Mouse (Mus musculus): Measurements from ENCODE around the gene Ndrg3. TPM values are rescaled to one million over a fixed set of nuclear protein-coding genes. Genes with fewer than 3 reads are reported as not detected.

The Ndrg3 gene
- polyA plus RNA-seq (2012; rRNA removed), result 37.0 and 42.9 TPM in 2 replicates

DNA sequence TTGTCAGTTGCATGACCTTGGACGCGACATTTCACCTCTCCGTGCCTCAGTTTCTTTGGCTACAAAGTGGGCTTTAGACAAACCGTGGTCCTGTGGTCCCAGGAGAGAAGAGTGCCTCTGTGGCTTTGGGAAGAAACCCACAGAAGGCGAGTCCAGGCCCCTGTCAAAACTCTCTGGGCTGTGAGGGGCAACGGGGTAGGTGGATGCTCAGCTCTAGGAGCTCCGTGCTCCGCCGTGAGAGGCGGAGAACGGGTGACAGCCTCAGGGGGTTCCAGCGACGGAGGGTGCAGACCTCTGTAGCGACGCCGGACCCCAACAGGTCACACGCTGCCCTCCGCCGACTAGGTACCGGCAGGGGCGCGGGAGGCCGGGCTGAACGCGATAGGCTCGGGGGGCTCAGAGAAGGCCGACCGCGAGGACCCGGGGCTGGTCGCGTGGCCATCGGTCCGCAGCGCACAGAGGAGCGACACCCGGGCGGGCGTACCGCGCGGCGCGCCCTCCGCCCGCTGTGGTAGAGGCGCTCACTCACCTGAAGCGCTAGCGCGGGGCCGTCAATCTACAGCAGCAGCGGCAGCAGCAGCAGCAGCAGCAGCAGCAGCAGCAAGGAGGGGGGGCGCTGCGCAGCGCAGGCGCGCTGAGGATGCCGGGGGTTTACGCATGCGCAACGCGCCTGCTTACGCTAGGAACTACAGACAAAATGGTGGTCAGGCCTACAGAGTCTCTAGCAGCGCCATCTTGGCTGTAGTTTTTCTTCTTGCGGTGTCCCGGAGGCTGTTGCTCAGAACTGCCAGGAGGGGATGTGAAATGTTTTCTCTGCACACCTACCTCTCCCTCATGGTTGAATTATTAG is at the start of gene Ndrg3:
TSS of gene Ndrg3 (minus strand) at position 587 of the 850 bp plus-strand sequence.
- DNase-seq (ENCODE audit: low spot score), result peak; percentile 87

DNA sequence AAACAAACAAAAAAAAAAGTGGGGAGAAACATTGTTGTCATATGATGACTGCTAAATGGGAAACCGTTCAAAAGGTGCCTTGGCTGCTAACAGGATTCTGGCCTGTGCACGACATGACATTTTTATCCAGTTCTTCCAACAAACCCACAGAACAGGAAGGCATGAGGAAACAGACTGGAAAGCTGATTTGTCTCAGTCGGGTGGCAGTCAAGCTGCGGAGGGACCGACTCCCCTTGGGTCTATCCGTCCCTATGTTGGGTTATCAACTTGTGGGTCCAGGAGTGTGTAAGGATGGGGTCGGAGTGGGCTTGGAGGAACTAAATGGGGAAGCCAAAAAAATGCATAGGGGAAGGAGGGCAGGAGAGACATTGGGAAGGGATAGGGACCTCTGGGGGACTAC is 49.6 kb upstream of the Ndrg3 start:
- DNase-seq (ENCODE audit: low spot score), result no peak

DNA sequence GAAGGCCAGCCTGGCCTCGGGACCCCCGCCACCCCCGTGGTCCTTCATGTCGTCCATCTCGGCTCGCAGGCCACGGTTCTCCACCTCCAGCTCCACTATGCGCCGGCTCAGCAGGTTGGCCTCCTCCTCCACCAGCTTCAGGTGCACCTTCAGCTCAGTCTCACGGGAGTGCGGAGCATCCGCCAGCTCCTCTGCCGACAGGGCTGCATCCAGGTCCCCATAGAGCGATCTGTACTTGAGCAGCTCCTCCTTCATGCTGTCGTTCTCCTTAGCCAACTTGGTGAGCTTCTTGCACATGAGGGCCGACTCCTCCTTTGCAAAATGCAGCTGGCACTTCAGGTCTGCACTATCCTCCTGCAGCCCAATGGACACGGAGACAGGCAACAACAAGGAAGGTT is 48.8 kb upstream of the Ndrg3 start:
- DNase-seq (ENCODE audit: low spot score), result no peak

DNA sequence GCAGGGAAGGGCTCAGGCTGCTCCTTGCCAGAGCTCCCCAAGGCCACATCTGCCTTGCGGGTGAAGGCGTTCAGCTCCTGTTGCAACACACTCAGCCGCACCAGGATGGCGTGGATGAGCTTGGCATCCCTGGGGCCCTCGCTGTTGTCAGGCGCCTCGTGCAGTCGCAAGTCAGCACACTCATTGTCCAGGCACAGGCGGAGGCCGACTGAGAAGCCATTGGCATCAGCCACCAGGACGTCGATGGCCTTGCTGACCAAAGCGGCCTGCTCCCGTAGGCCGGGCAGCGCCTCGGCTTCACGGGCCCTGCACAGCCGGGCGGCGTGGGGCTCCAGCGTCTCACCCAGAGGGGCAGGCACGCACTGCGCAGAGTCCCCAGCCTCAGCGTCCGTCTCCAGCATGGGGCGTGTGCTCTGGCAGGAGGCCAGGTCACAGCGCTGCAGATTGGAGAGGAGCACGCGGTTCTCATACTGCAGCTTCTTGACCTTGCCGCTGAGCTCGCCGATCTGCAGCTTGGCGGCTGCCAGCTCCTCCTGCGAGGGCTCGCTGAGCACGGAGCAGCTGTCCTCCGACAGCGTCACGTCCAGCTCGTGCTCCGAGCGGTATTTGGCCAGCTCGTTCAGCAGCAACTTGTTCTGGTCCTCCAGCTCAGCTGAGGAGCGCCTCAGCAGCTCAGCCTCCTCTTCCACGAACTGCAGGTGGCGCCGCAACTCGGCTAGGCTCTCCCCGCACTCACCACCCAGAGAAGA is 48.2 kb upstream of the Ndrg3 start:
- no peak for DNase-seq (ENCODE audit: low spot score)

DNA sequence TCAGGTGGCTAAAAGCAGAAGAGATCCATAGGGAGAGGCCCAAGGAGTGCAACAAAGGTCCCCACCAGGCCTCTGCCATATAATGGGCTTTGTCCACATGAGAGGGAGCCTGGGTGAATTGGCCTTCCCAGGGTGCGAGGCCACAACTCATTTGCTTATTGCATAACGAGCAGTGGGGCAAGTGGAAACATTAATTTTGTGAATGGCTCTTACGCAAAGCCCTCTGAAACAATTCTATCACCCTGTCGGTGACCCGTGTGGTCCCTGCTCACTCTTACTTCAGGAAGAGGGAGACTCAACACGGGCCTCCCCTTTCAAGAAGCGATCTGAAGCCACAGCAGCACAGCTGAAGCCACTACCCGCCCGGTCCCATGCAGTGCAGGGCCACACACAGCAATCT is 45.4 kb upstream of the Ndrg3 start:
- no peak for DNase-seq (ENCODE audit: low spot score)

DNA sequence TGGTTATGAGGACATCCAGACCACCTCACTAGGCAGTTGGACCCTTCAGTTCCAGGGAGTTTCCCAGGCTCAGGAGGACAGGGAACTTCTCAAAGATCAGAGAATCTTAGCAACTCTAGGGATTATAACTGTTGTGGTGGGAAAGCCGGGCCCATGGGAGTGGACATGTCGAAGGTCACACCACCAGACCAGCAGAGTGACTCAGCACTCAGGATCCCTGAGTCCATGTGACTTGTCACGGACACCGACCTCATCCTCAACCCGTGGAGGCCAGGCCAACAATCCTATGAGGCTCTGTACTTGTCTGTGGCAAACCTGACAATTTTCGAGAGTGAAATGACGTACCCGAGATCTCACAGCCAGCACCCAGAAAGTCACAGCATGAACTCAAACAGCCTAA is 44.5 kb upstream of the Ndrg3 start:
- DNase-seq (ENCODE audit: low spot score), result no peak

DNA sequence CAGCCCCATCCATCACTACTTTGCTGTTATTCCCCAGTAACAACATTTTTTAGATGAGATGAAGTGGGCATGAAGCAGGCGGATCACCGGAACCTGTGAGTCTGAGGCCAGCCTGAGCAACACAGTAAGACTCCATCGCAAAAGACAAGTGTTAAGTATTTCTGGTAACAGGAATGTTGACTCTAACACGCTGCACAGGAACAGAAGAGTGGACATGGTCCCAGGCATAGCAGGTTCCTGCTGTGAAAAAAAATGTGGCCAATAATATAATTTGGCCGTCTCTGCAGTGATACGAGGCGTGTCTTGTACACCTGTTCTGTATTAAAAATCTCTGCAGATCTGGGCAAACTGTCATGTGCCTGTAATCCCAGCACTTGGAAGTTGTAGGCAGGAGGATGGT is 43.5 kb upstream of the Ndrg3 start:
- no peak for DNase-seq (ENCODE audit: low spot score)

DNA sequence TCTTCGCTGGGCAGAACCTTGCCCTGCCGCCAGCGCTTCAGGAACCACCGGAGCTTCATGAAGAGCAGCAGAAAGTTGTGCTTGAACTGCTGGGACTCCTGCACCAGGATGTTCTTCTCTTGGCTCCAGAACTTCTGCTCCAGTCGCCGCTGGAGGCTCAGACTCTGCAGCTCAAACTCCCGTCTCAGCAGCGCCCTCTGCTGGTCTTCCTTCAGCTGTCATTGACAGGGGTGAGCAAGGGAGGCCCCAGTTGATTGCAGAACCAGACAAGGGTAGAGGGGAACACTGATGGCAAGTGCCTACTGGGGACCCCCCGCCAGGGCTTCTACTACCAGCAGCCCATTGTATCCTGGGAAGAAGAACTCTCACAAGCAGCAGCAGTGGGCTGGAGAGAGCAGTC is 38.9 kb upstream of the Ndrg3 start:
- DNase-seq (ENCODE audit: low spot score), result peak; percentile 68

DNA sequence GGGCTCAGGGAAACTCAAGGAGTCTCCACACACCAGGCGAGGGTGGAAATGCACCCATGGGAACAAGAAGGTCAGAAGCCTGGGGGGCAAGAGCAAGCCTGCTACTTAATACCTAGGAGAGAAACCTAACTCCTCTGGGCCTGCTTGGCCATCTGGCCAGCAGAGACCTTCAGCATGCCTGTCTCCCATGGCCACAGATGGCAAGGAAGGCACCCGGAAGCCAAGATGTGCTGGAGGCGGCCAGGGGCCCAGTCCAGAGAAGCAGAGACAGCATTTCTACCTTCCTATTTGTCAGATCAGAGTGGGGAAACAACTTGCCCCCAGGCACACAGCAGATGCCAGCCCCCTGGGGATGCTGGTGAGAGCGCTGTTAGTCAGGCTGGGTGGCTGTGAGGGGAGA is 36.4 kb upstream of the Ndrg3 start:
- DNase-seq (ENCODE audit: low spot score), result no peak

DNA sequence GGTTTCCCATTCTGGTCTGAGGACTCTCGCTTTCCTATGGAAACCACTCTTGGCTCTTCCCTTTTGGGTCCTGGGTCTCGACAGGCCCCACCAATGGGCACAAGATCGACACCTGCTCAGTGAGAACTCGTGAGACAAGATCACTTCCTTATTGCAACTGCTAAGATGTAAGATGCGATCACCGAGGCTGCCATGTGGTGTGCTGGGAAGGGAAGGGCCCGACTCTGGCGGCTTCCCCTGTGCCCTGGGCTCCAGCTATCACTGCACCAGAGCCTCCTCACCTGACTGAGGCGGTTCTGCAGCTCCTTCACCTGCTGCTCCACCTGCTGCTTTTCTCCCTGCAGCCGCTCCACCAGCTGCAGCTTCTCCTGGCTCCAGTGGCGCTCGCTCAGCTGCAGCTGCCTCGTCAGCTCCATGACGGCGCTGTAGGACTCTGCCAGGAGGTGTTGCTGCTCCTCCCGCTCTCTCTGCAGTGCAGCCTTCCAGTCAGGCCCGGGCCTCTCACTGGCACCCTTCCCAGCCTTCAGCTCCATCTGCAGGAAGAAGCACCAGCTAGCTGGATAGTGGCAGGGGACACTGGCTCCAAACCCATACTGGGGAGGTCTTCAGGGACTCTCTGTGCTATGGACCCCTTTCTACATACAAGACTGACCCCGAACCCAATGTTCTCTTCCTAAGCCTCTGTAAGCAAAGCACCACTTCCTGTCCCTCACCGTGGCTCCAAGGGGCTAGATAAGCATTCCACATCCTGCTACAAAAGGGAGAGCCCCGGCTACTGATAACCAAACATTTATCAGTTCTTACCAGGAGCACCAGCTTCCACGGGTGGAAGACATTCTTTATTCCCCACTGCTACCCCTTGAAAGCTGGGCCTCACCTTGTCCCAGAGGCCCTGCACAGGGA is 35.5 kb upstream of the Ndrg3 start:
- DNase-seq (ENCODE audit: low spot score), result no peak

DNA sequence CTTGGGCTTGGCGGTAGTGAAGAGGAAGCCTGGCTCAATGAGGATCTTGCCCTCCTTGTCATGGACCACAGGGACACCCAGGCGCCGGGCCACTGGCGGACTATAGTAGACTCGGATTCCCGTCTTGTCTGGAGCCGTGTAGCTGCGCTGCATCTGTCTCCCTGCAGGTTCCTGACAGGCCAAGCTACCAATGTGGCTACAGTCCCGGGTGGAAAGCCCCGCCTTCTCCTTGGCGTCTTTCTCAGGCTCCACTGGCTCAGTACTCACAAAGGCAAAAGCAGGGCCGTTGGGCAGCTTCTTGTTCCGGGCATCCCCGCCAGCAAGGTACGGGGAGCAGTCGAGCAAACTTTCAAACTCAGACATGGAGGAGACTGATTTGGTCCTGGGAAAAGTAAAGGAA is 29.3 kb upstream of the Ndrg3 start:
- no peak for DNase-seq (ENCODE audit: low spot score)

DNA sequence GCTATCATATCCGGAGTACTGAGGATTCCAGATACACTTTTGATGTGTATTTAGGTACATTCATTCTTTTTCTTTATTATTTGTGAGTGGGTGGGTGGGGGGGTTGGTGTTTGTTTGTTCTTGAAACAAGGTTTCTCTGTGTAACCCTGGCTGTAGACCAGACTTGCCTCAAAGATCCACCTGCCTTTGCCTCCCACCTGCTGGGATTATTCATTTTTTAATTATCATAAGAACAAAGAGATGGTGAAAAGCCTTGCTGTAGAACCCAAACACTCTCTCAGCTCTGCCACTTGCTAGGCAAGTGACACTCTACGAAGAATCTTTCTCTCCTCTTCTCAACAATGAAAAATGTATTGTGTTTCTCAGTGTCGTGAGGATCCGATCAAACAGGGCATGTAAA is 27.4 kb upstream of the Ndrg3 start:
- DNase-seq (ENCODE audit: low spot score), result no peak

DNA sequence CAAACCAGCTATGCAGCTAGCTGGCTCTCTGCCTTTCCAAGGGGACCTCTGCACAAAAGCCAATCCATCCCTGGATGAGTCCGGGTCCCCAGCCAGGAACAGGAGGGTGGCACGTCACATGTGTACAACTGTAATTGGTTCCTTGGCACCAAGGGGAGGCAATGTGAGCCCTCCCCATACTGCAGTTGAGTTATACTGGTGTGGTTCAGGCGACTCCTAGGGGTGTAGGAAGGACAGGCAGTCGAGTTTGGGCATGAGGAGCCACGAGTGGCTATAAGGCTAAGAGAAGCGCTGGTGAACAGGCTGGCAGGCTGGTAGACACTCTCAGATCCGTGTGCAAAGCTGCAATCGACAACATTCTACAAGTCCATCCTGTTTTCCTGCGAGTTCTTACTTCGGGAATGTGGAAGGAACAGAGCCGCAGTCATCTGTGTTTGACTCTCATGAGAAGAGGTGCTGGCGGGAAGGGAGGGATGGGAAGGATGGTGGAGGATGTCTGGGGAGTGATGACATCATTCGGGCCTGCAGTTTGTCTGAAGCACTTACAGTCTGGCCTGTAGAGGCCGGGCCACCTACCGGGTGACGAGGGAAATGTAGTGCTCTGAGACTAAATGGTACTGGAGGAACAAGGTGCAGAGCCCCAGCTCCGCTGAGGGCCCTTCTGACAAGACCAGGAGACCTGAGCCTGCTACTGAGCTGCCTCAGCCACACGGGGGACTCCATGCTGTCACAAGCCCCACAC is 24.8 kb upstream of the Ndrg3 start:
- no peak for DNase-seq (ENCODE audit: low spot score)

DNA sequence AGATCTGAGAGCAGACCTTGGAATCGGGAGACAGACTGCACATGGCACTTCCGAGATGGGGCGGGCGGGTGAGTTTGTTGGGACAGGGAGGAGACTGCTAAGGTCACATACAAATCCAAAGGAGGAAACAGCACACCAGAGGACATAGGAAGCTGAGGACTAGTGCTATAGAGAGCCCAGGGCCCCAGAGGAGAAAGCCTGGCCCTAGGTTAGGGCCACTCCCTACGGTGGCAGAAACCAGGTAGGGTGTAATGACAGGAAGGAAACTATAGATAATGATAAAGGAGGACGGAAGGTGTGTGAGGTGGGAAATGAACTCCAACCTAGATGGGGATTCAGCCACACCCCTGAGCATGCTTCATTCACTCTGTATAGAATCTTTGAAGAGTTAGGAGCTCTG is 20.5 kb upstream of the Ndrg3 start:
- DNase-seq (ENCODE audit: low spot score), result no peak

DNA sequence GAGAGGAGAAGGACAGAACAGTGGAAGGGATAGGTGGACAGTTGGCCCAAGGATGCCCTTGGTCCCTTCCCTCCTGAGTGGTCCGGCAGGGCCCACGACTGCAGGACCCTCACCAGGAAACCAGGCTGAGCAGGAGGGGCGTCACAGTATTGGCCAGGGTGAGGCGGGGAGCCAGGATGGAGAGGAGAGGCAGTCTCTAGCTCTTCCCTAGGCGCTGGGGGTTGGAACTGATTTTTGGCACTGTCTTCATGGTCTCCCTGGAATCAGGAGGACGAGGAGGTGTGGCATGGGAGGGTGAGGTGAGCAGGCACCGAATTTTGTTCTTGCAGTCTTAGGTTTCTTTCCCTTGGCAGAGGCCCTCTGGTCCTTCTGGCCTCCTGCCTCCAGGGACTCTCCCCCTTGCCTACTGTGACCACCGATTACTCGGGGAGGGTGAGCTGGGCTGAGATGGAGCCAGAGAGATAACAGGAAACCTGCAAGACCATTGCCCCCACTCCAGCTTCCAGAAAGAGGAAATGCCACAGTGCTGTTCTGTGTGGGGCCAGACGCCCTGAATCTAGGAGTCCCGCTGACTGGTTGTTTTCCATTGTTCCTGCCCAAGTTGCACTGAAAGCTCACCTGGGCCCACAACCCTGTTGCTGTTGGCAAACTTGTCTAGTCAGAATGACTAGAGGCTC is 18.9 kb upstream of the Ndrg3 start:
- no peak for DNase-seq (ENCODE audit: low spot score)

DNA sequence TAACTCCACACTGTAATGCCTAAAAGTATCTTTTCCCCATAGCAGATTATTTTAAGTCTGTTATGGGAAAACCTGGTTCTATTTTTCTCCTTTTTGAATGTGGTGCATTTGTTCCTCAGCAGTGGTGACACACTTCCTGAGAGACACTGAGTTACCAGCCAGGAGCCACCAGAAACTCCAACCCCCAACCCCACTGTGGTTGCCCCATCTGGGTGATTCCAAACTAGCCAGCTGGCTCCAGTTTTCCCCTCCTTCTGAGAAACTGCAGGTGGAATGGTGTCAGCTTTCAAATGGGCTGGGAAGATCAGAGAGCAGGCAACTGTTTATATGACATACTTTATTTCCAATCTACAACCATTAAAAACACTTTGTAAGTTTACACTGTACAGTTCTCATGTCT is 18.3 kb upstream of the Ndrg3 start:
- no peak for DNase-seq (ENCODE audit: low spot score)

DNA sequence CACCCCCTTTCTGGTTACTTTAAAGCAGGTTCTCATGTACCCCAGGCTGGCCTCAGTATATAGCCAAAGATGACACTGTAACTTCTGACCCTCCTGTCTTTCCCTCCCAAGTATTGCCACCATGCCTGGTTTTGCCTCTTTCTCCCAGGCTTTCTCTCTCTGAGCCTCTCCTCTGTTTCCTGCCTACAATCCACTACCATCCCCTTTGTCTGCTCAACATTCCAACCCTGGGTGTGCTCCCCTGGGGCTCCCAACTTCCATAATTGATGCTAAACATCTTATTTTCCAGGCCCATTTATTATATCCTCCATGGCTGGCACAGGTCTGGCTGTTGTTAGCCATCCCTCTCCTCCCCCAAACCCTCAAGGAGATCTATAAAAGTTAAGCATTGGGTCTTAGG is 16.7 kb upstream of the Ndrg3 start:
- no peak for DNase-seq (ENCODE audit: low spot score)

DNA sequence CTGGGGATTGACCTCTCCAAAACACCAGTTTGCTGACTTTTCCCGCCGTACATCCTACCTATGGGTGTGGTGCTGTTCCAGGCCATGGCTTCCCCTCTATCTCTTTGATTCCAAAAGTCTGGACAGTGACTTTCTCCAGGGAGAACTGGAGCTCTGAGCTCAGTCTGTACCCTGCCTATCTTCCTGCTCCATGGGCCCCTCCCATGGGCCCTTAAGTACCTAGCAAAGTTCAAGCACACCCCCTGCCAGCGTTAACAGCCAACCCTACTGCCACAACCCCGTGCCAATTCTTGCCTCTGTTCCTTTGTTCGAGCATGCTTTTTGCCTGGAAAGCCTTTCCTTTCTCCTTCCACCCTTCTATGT is 15.4 kb upstream of the Ndrg3 start:
- DNase-seq (ENCODE audit: low spot score), result no peak

DNA sequence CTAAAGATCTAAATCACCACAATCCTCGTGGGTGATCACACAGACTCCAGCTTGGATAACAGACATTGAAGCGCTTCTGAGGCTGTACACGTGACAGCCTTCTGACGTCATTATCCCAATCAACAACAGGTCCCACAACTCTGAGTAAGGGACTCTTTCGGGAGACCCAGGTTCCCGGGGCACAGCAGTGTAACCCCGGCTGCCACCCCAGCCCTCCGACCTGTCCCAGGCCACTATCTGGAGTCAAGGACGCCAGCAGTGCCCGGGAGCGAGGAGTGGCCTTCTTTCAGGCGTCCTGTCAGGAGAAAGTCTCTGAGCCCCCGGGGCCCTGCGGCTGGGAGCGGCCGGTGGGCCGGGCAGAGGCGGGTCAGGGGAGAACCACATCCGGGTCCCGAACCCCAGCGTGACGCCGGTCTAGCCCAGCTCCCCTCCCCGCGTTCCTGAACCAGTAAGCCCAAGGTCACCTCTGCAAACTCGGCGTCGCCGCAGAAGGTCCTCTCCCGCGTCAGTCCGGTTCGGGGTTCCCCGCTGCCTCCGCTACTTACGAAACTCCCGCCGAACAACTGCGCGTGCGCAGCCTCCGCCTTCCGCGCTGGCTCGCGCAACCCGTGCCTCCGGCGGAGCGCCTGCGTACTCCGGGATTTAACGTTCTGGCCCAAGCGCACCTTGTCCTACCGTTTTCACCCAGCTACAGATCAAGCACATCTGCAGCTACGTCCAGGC is 14.8 kb upstream of the Ndrg3 start, which contains the start of gene Dsn1:
TSS of gene Dsn1 (minus strand) at position 644 of the 723 bp plus-strand sequence.
- peak; percentile 86 for DNase-seq (ENCODE audit: low spot score)

DNA sequence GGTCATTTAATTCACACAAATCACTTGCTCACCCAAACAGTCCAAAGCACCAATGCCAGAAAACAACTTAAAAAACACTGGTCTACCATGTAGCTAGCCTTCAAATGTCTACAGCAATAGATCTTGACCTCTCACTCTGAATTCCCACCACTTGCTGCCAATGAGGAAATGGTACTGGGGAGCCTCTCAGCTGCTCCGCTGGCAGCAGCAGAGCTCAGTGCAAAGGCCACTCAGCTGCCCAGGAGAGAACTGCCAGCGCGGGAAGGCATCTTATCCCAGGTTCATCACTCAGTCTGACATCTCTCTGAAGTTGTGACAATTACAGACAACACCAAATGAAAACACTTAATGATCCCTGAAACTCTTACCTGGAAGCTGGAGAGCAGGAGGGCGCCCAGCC is 10.5 kb upstream of the Ndrg3 start:
- no peak for DNase-seq (ENCODE audit: low spot score)

Measured in urinary bladder, adult 2 months (tissue).